Mouse (Mus musculus) bone marrow, adult 2 months (tissue): ENCODE data around the gene Fbxl19.

Source experiments
- CTCF ChIP-seq: fragments of 200-500 bp; IDR thresholded peaks from 2 replicates; pipeline ENCODE4 v1.5.1; 2011; ENCODE audit warnings: low read length, control low read depth; ENCODE audit not compliant: control insufficient read depth, insufficient read depth
- POLR2A ChIP-seq: fragments of 200-500 bp; IDR thresholded peaks from 2 replicates; pipeline ENCODE4 v1.6.1; 2011; ENCODE audit warnings: low read depth, mild to moderate bottlenecking, control low read depth, low read length, borderline replicate concordance; ENCODE audit not compliant: control insufficient read depth

- TF ChIP-seq CTCF (peak; percentile 27; the same call in 1 of the 2 replicates), POLR2A (no peak)
These were observed at the start of gene Fbxl19 for GRCm38 (mm10) chr7:127744366-127745045.
